Mouse (Mus musculus) inflammation-experienced regulatory T-cells, adult 16 weeks (primary cell): ENCODE results near the gene Acot2. TPM values are rescaled to one million over a fixed set of nuclear protein-coding genes. Genes with fewer than 3 reads are reported as not detected.

ENCODE experiments used
- polyA plus RNA-seq: library from polyadenylated mRNA; unstranded; fragments of 100-300 nt; shearing (Covaris generic); gene quantifications from one replicate; pipeline ENCODE4 v1.2.1, GENCODE M21; 2017

Acot2 gene
- polyA plus RNA-seq = 1.3 TPM

GRCm38 (mm10) chr12:83987583-83988441 is at the start of gene Acot2:
Acot2 (plus strand) TSS chr12:83987861.

GRCm38 (mm10) chr12:83950493-83950839 is 37.2 kb upstream of the Acot2 start, which contains the start of gene Riox1:
Riox1 (plus strand) TSS chr12:83950608.

GRCm38 (mm10) chr12:83984752-83985151 is 2.9 kb upstream of the Acot2 start, which contains the start of gene Heatr4:
Heatr4 (minus strand) TSS chr12:83984852.

DNA sequence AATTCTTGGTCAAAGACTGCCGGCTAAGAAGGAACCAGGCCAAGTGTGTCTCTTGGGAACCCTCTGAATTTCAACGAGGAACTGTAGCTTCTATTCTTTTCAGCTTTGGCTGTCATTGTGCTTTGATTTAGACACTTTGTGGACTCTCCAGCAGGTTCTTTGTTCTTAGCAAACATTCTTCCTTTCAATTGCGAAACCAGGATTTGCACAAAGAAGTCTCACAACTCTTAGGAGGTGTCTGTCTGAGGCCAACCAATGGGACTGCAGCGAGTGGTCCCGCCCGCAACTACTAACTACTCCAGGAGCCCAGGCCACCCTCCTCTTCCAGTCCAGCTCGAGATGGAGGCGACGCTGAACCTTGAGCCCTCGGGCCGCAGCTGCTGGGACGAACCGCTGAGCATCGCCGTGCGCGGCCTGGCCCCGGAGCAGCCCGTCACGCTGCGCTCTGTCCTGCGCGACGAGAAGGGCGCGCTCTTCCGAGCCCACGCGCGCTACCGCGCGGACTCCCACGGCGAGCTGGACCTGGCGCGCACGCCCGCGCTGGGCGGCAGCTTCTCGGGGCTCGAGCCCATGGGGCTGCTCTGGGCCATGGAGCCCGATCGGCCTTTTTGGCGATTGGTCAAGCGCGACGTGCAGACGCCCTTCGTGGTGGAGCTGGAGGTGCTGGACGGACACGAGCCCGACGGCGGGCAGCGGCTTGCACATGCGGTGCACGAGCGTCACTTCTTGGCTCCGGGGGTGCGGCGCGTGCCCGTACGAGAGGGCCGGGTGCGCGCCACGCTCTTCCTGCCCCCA is 21.7 kb downstream of the Acot2 start, which contains the start of gene Acot1:
TSS of gene Acot1 (plus strand) at position 320 of the 795 bp plus-strand sequence.

GRCm38 (mm10) chr12:84038241-84038640 is 50.6 kb downstream of the Acot2 start, which contains the start of gene Acot4:
Acot4 (plus strand) TSS chr12:84038379.

DNA sequence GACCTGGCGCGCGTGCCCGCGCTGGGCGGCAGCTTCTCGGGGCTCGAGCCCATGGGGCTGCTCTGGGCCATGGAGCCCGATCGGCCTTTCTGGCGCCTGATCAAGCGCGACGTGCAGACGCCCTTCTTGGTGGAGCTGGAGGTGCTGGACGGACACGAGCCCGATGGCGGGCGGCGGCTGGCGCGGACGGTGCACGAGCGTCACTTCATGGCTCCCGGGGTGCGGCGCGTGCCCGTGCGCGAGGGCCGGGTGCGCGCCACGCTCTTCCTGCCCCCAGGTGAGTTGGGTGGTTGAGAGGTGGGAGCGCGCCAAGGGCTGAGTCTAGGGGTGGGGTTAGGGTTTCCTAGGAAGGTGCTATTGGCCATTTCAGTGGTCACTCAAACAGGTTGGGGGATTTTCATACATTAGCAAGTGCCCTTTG is 51.0 kb downstream of the Acot2 start, which contains the start of gene Gm49366:
TSS of gene Gm49366 (plus strand) at position 245 of the 421 bp plus-strand sequence.

Other genes starting within 250 kb of the Acot2 start
- 0.24 TPM for gene Papln, start 224.2 kb upstream of the Acot2 start, polyA plus RNA-seq
- gene Numb, start 65.9 kb upstream of the Acot2 start, polyA plus RNA-seq = 56.8 TPM
- gene Riox1, start 37.3 kb upstream of the Acot2 start, polyA plus RNA-seq = 2.3 TPM
- gene Heatr4, start 3.0 kb upstream of the Acot2 start, polyA plus RNA-seq = not detected
- gene Acot1, start 21.6 kb downstream of the Acot2 start, polyA plus RNA-seq = not detected
- gene Acot4, start 50.5 kb downstream of the Acot2 start, polyA plus RNA-seq = 0.15 TPM
- gene Gm49366, start 51.1 kb downstream of the Acot2 start, polyA plus RNA-seq = not detected
- gene Acot3, start 64.3 kb downstream of the Acot2 start, polyA plus RNA-seq = not detected
- gene Acot5, start 81.5 kb downstream of the Acot2 start, polyA plus RNA-seq = not detected
- gene Acot6, start 112.8 kb downstream of the Acot2 start, polyA plus RNA-seq = 0.55 TPM
- gene Dnal1, start 126.5 kb downstream of the Acot2 start, polyA plus RNA-seq = 0.93 TPM
- gene Pnma1, start 160.6 kb downstream of the Acot2 start, polyA plus RNA-seq = not detected
- 32.9 TPM for gene Elmsan1, start 231.0 kb downstream of the Acot2 start, polyA plus RNA-seq